Mouse (Mus musculus): Measurements from ENCODE around the gene Ahdc1. TPM values are rescaled to one million over a fixed set of nuclear protein-coding genes. Genes with fewer than 3 reads are reported as not detected.

Gene Ahdc1
- total and polyA plus RNA-seq, 3 experiments: 2.5 to 8.8 TPM; not detected in 1

DNA sequence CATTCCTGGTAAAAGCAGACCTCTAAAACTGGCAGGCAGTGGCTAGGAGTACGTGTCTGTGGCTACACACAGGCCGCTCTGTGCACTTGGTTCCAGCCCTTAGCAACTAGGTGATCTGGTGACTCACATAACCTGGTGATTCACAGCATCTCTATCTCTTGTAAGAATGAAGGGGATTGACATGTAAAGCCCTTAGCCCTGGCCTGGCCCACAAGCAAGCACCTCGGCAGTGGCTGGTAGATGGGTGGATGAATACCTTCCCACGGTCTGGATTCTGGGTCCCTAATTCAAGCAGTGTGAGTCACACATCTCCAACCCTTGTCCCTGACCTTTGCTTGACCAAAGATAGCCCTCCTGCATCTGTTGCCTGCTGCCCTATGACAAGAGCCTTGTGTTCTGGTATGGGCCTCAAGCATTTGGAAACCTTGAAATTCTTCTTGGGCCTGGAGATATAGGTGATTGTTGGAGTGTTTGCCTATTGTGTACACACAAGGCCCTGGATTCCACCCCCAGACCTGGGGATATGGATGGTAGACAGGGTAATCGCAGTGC is 59.8 kb downstream of the Ahdc1 start:
- H3K4me1 ChIP-seq (ENCODE audit: control insufficient read depth in 1 of 2, insufficient read depth in 2 of 2, low read length in 2 of 2): no peaks in the 10 kb centered on the region
- H3K27ac ChIP-seq (ENCODE audit: control insufficient read depth, low read depth, low read length): no peak overlapping the region
- H3K9ac ChIP-seq (ENCODE audit: control insufficient read depth, low read depth, low read length, poor library complexity, severe bottlenecking): no peak overlapping the region
- H3K27me3 ChIP-seq (ENCODE audit: control insufficient read depth in 1 of 2, insufficient read depth in 2 of 2, low read length in 2 of 2): no peaks in the 10 kb centered on the region
- no peak for TF ChIP-seq E2F4 (IDR thresholded peaks at IDR 0.05; ENCODE audit: borderline replicate concordance, low read depth, low read length)
- no peak for TF ChIP-seq USF2 (IDR thresholded peaks at IDR 0.05; ENCODE audit: borderline replicate concordance in 1 of 2, insufficient read depth in 1 of 2, low read depth in 1 of 2, low read length in 2 of 2)
- no peak for TF ChIP-seq JUND (IDR thresholded peaks at IDR 0.05; ENCODE audit: low read depth, low read length)
- no peak for TF ChIP-seq SMC3 (IDR thresholded peaks at IDR 0.05; ENCODE audit: low read depth, low read length)
- TF ChIP-seq POLR2AphosphoS2 (IDR thresholded peaks at IDR 0.05; ENCODE audit: low read length): no peak
- TF ChIP-seq HCFC1 (IDR thresholded peaks at IDR 0.05; ENCODE audit: low read depth, low read length): no peak
- no peak for TF ChIP-seq GABPA (IDR thresholded peaks at IDR 0.05; ENCODE audit: low read depth, low read length)
- no peak for TF ChIP-seq POLR2A (IDR thresholded peaks at IDR 0.05; ENCODE audit: control insufficient read depth in 1 of 2, insufficient read depth in 1 of 2, low read depth in 1 of 2, low read length in 2 of 2, poor library complexity in 1 of 2)
- TF ChIP-seq CHD2 (IDR thresholded peaks at IDR 0.05; ENCODE audit: low read length): no peak
- no peak for TF ChIP-seq POLR2AphosphoS5 (IDR thresholded peaks at IDR 0.05; ENCODE audit: borderline replicate concordance, low read depth, low read length)
- no peak for TF ChIP-seq KAT2A (conservative IDR thresholded peaks at IDR 0.05; ENCODE audit: low read depth, low read length)
- TF ChIP-seq RAD21 (IDR thresholded peaks at IDR 0.05; ENCODE audit: low read depth, low read length): no peak
- no peak for TF ChIP-seq GATA1 (IDR thresholded peaks at IDR 0.05; ENCODE audit: low read depth, low read length)
- no peak for TF ChIP-seq MYC (IDR thresholded peaks at IDR 0.05; ENCODE audit: low read depth, low read length)
- TF ChIP-seq MAZ (IDR thresholded peaks at IDR 0.05; ENCODE audit: low read depth, low read length): no peak
- no peak for TF ChIP-seq MYB (IDR thresholded peaks at IDR 0.05; ENCODE audit: low read depth, low read length)
- TF ChIP-seq CTCF (IDR thresholded peaks at IDR 0.05 in 2 of 3, conservative IDR thresholded peaks at IDR 0.05 in 1 of 3; ENCODE audit: control insufficient read depth in 1 of 3, insufficient read depth in 1 of 3, low read depth in 2 of 3, low read length in 3 of 3, poor library complexity in 1 of 3, severe bottlenecking in 1 of 3): no peak
- TF ChIP-seq NRF1 (IDR thresholded peaks at IDR 0.05; ENCODE audit: insufficient read depth, low read depth, low read length, poor library complexity, severe bottlenecking): no peak
- DNase-seq (ENCODE audit: low read depth, low spot score): no peak
- no peak overlapping the region for H3K4me3 ChIP-seq (ENCODE audit: control insufficient read depth in 1 of 2, insufficient read depth in 1 of 2, low read depth in 2 of 2, low read length in 2 of 2)
- H3K9me3 ChIP-seq (replicated peaks; ENCODE audit: insufficient read depth, low read length): no peaks in the 10 kb centered on the region
- H3K36me3 ChIP-seq (ENCODE audit: control insufficient read depth in 1 of 2, insufficient read depth in 2 of 2, low read length in 2 of 2): no peaks in the 10 kb centered on the region
- no peaks in the 10 kb centered on the region for H3K79me2 ChIP-seq (ENCODE audit: control insufficient read depth, insufficient read depth, low read length, poor library complexity)

DNA sequence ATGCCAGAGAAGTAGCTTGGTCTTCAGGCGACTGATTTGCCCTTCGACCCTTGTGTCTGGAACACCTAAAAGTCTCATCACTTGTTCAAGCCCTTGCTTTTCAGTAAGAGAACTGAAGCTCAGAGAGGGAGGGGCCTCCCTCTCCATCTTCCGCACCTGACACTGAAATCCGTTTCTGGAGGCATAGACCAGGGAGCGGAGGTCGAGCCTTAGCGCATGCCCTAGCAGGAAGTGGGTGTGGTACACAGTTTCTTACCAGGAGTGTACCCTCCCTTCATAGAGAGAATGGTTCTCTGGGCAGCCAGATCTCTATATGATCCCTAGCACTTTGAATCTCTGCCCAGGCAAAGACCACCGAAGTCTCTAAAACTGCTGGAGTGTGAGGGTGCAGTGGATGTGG is 62.1 kb downstream of the Ahdc1 start:
- Histone ChIP-seq H3K4me1 (ENCODE audit: control insufficient read depth in 1 of 2, insufficient read depth in 2 of 2, low read length in 2 of 2) (no peaks in the 10 kb centered on the region), H3K36me3 (ENCODE audit: control insufficient read depth in 1 of 2, insufficient read depth in 2 of 2, low read length in 2 of 2) (no peaks in the 10 kb centered on the region)
- TF ChIP-seq CHD2 (IDR thresholded peaks at IDR 0.05; ENCODE audit: low read length) (no peak), MXI1 (IDR thresholded peaks at IDR 0.05; ENCODE audit: low read depth, low read length) (no peak), UBTF (IDR thresholded peaks at IDR 0.05; ENCODE audit: borderline replicate concordance, insufficient read depth, low read depth, low read length) (no peak), TAL1 (IDR thresholded peaks at IDR 0.05; ENCODE audit: low read length) (no peak), ETS1 (IDR thresholded peaks at IDR 0.05; ENCODE audit: low read depth, low read length) (no peak)

More for the DNA sequence above, 62.1 kb downstream of the Ahdc1 start:
- Histone ChIP-seq H3K27ac (ENCODE audit: control insufficient read depth, low read depth, low read length) (no peak overlapping the region), H3K9ac (ENCODE audit: control insufficient read depth, low read depth, low read length, poor library complexity, severe bottlenecking) (no peak overlapping the region), H3K4me3 (ENCODE audit: control insufficient read depth in 1 of 2, insufficient read depth in 1 of 2, low read depth in 2 of 2, low read length in 2 of 2) (no peak overlapping the region), H3K9me3 (replicated peaks; ENCODE audit: insufficient read depth, low read length) (no peaks in the 10 kb centered on the region), H3K79me2 (ENCODE audit: control insufficient read depth, insufficient read depth, low read length, poor library complexity) (no peaks in the 10 kb centered on the region), H3K27me3 (ENCODE audit: control insufficient read depth in 1 of 2, insufficient read depth in 2 of 2, low read length in 2 of 2) (no peaks in the 10 kb centered on the region)
- DNase-seq (ENCODE audit: low read depth, low spot score): no peak

Data from MEL (cell line).